Mouse (Mus musculus) embryonic fibroblast, embryonic 13.5 days (primary cell): Measurements from ENCODE around the gene Camk2g.

Experiments used
- CTCF ChIP-seq: IDR thresholded peaks from 2 replicates; pipeline ENCODE4 v1.5.1; 2011; ENCODE audit warnings: mild to moderate bottlenecking, control low read depth, low read length, moderate library complexity, borderline replicate concordance; ENCODE audit not compliant: insufficient read depth
- POLR2A ChIP-seq: IDR thresholded peaks from 2 replicates; pipeline ENCODE4 v1.6.1; 2011; ENCODE audit warnings: low read depth, mild to moderate bottlenecking, control low read depth, low read length, moderate library complexity

GRCm38 (mm10) chr14:20836171-20836904 is 42.5 kb upstream of the Camk2g start, which contains the start of gene Plau:
- TF ChIP-seq CTCF: no peak
- peak; percentile 99 for TF ChIP-seq POLR2A
